Mouse (Mus musculus): ENCODE data around the gene Slc27a5. TPM values are rescaled to one million over a fixed set of nuclear protein-coding genes. Genes with fewer than 3 reads are reported as not detected.
A peak's percentile ranks its signal among the peaks of the same experiment; 100 is the strongest.

Gene Slc27a5
- polyA plus RNA-seq, 1 experiment from 2014 or later, result not detected

GRCm38 (mm10) chr7:13006011-13006410 lies 8.0 kb upstream of the Slc27a5 start:
- no peak overlapping the region for H3K9ac ChIP-seq (ENCODE audit: low read depth, low read length)
- no peak overlapping the region for H3K4me2 ChIP-seq
- peaks cover 14% of the 10 kb centered on the region for H3K27me3 ChIP-seq (ENCODE audit: control insufficient read depth, insufficient read depth, low read length)
- H3K4me3 ChIP-seq (ENCODE audit: low read depth, low read length), result no peak overlapping the region
- H3K4me1 ChIP-seq (ENCODE audit: control insufficient read depth, insufficient read depth, low read length), result peaks cover 13% of the 10 kb centered on the region; the same call in 1 of the 2 replicates
- ATAC-seq (replicated peaks; ENCODE audit: insufficient number of reproducible peaks, low FRiP score, low TSS enrichment), result no peak
- H3K36me3 ChIP-seq (ENCODE audit: control insufficient read depth, insufficient read depth, low read length), result no peaks in the 10 kb centered on the region
- H3K9me3 ChIP-seq (replicated peaks; ENCODE audit: control insufficient read depth, low read length), result no peaks in the 10 kb centered on the region
- H3K27ac ChIP-seq (ENCODE audit: low read depth, low read length), result no peak overlapping the region
- WGBS (ENCODE audit: insufficient replicate concordance), result 82% methylated on average over 17 of the region's 17 CpGs

GRCm38 (mm10) chr7:13003380-13003779 lies 5.4 kb upstream of the Slc27a5 start:
- Histone ChIP-seq H3K9ac (ENCODE audit: low read depth, low read length) (no peak overlapping the region), H3K27ac (ENCODE audit: low read depth, low read length) (no peak overlapping the region), H3K4me3 (ENCODE audit: low read depth, low read length) (no peak overlapping the region), H3K27me3 (ENCODE audit: control insufficient read depth, insufficient read depth, low read length) (peaks cover 14% of the 10 kb centered on the region), H3K4me1 (ENCODE audit: control insufficient read depth, insufficient read depth, low read length) (peaks cover 7% of the 10 kb centered on the region; the same call in 1 of the 2 replicates), H3K9me3 (replicated peaks; ENCODE audit: control insufficient read depth, low read length) (no peaks in the 10 kb centered on the region), H3K36me3 (ENCODE audit: control insufficient read depth, insufficient read depth, low read length) (no peaks in the 10 kb centered on the region), H3K4me2 (no peak overlapping the region)
- ATAC-seq (replicated peaks; ENCODE audit: insufficient number of reproducible peaks, low FRiP score, low TSS enrichment), result no peak
- 74% methylated on average over 5 of the region's 5 CpGs for WGBS (ENCODE audit: insufficient replicate concordance)

DNA sequence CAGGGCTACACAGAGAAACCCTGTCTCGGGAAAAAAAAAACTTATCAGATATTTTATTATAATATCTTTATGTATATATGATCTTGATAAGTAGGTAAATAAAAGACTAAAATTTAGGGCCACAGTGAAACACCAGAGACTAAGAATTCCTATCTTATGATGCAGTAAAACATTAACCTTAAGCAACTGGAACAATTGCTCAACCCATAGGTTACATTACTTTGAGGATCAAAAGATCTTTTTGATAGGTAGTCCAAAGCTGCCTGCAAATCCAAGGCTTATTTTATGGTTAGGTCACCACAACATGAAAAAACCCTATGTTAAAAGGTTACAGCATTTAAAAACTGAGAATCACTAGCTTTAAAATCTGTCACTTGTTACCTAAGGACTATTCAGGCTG lies 3.6 kb upstream of the Slc27a5 start:
- no peak for ATAC-seq (replicated peaks; ENCODE audit: insufficient number of reproducible peaks, low FRiP score, low TSS enrichment)
- Histone ChIP-seq H3K27ac (ENCODE audit: low read depth, low read length) (no peak overlapping the region), H3K9ac (ENCODE audit: low read depth, low read length) (no peak overlapping the region), H3K4me2 (no peak overlapping the region), H3K27me3 (ENCODE audit: control insufficient read depth, insufficient read depth, low read length) (no peaks in the 10 kb centered on the region), H3K4me1 (ENCODE audit: control insufficient read depth, insufficient read depth, low read length) (no peaks in the 10 kb centered on the region), H3K4me3 (ENCODE audit: low read depth, low read length) (no peak overlapping the region), H3K36me3 (ENCODE audit: control insufficient read depth, insufficient read depth, low read length) (no peaks in the 10 kb centered on the region), H3K9me3 (replicated peaks; ENCODE audit: control insufficient read depth, low read length) (no peaks in the 10 kb centered on the region)
- WGBS (ENCODE audit: insufficient replicate concordance), result 54% methylated on average over 1 of the region's 1 CpGs

GRCm38 (mm10) chr7:12998851-12999250 lies 859 bp upstream of the Slc27a5 start, which contains the start of gene Trim28:
Trim28 (plus strand) TSS chr7:12999114.
- 70% methylated on average over 3 of the region's 3 CpGs for WGBS (ENCODE audit: insufficient replicate concordance)
- no peaks in the 10 kb centered on the region for H3K4me1 ChIP-seq (ENCODE audit: control insufficient read depth, insufficient read depth, low read length)
- H3K36me3 ChIP-seq (ENCODE audit: control insufficient read depth, insufficient read depth, low read length), result no peaks in the 10 kb centered on the region
- H3K9ac ChIP-seq (ENCODE audit: low read depth, low read length), result no peak within 1 kb of the TSS
- no peak within 1 kb of the TSS for H3K4me2 ChIP-seq
- no peak within 1 kb of the TSS for H3K27ac ChIP-seq (ENCODE audit: low read depth, low read length)
- no peak for ATAC-seq (replicated peaks; ENCODE audit: insufficient number of reproducible peaks, low FRiP score, low TSS enrichment)
- no peaks in the 10 kb centered on the region for H3K9me3 ChIP-seq (replicated peaks; ENCODE audit: control insufficient read depth, low read length)
- H3K27me3 ChIP-seq (ENCODE audit: control insufficient read depth, insufficient read depth, low read length), result no peaks in the 10 kb centered on the region
- no peak within 1 kb of the TSS for H3K4me3 ChIP-seq (ENCODE audit: low read depth, low read length)

- H3K9ac ChIP-seq (ENCODE audit: low read depth, low read length), result no peak overlapping the region
- 68% methylated on average over 5 of the region's 5 CpGs for WGBS (ENCODE audit: insufficient replicate concordance)
- ATAC-seq (replicated peaks; ENCODE audit: insufficient number of reproducible peaks, low FRiP score, low TSS enrichment), result no peak
These were observed 762 bp downstream of the Slc27a5 start for GRCm38 (mm10) chr7:12997230-12997629.

GRCm38 (mm10) chr7:12995862-12996261 lies 2.1 kb downstream of the Slc27a5 start:
- no peaks in the 10 kb centered on the region for H3K4me1 ChIP-seq (ENCODE audit: control insufficient read depth, insufficient read depth, low read length)
- H3K4me2 ChIP-seq, result no peak overlapping the region
- H3K36me3 ChIP-seq (ENCODE audit: control insufficient read depth, insufficient read depth, low read length), result no peaks in the 10 kb centered on the region
- no peak for ATAC-seq (replicated peaks; ENCODE audit: insufficient number of reproducible peaks, low FRiP score, low TSS enrichment)
- H3K27ac ChIP-seq (ENCODE audit: low read depth, low read length), result no peak overlapping the region
- no peak overlapping the region for H3K9ac ChIP-seq (ENCODE audit: low read depth, low read length)
- no peaks in the 10 kb centered on the region for H3K27me3 ChIP-seq (ENCODE audit: control insufficient read depth, insufficient read depth, low read length)
- H3K4me3 ChIP-seq (ENCODE audit: low read depth, low read length), result no peak overlapping the region
- no peaks in the 10 kb centered on the region for H3K9me3 ChIP-seq (replicated peaks; ENCODE audit: control insufficient read depth, low read length)

More at GRCm38 (mm10) chr7:12997230-12997629, 762 bp downstream of the Slc27a5 start:
- no peak overlapping the region for H3K27ac ChIP-seq (ENCODE audit: low read depth, low read length)
- no peaks in the 10 kb centered on the region for H3K36me3 ChIP-seq (ENCODE audit: control insufficient read depth, insufficient read depth, low read length)
- no peaks in the 10 kb centered on the region for H3K4me1 ChIP-seq (ENCODE audit: control insufficient read depth, insufficient read depth, low read length)
- H3K27me3 ChIP-seq (ENCODE audit: control insufficient read depth, insufficient read depth, low read length), result no peaks in the 10 kb centered on the region
- no peak overlapping the region for H3K4me2 ChIP-seq
- no peaks in the 10 kb centered on the region for H3K9me3 ChIP-seq (replicated peaks; ENCODE audit: control insufficient read depth, low read length)
- H3K4me3 ChIP-seq (ENCODE audit: low read depth, low read length), result no peak overlapping the region

GRCm38 (mm10) chr7:12993148-12993547 lies 4.8 kb downstream of the Slc27a5 start:
- Histone ChIP-seq H3K27me3 (ENCODE audit: control insufficient read depth, insufficient read depth, low read length) (no peaks in the 10 kb centered on the region), H3K27ac (ENCODE audit: low read depth, low read length) (no peak overlapping the region), H3K36me3 (ENCODE audit: control insufficient read depth, insufficient read depth, low read length) (no peaks in the 10 kb centered on the region), H3K9ac (ENCODE audit: low read depth, low read length) (no peak overlapping the region), H3K4me2 (no peak overlapping the region), H3K4me3 (ENCODE audit: low read depth, low read length) (no peak overlapping the region), H3K9me3 (replicated peaks; ENCODE audit: control insufficient read depth, low read length) (no peaks in the 10 kb centered on the region), H3K4me1 (ENCODE audit: control insufficient read depth, insufficient read depth, low read length) (no peaks in the 10 kb centered on the region)
- no peak for ATAC-seq (replicated peaks; ENCODE audit: insufficient number of reproducible peaks, low FRiP score, low TSS enrichment)
- WGBS (ENCODE audit: insufficient replicate concordance), result 84% methylated on average over 10 of the region's 10 CpGs

- Histone ChIP-seq H3K27ac (ENCODE audit: low read depth, low read length) (no peak overlapping the region), H3K4me2 (no peak overlapping the region), H3K4me1 (ENCODE audit: control insufficient read depth, insufficient read depth, low read length) (no peaks in the 10 kb centered on the region), H3K27me3 (ENCODE audit: control insufficient read depth, insufficient read depth, low read length) (no peaks in the 10 kb centered on the region), H3K9ac (ENCODE audit: low read depth, low read length) (no peak overlapping the region), H3K36me3 (ENCODE audit: control insufficient read depth, insufficient read depth, low read length) (no peaks in the 10 kb centered on the region), H3K9me3 (replicated peaks; ENCODE audit: control insufficient read depth, low read length) (no peaks in the 10 kb centered on the region), H3K4me3 (ENCODE audit: low read depth, low read length) (no peak overlapping the region)
- 7% methylated on average over 3 of the region's 3 CpGs for WGBS (ENCODE audit: insufficient replicate concordance)
- ATAC-seq (replicated peaks; ENCODE audit: insufficient number of reproducible peaks, low FRiP score, low TSS enrichment), result no peak
These were observed 5.8 kb downstream of the Slc27a5 start for GRCm38 (mm10) chr7:12992222-12992621.

GRCm38 (mm10) chr7:12987409-12988189 lies 10.4 kb downstream of the Slc27a5 start:
- Histone ChIP-seq H3K9ac (ENCODE audit: low read depth, low read length) (no peak overlapping the region), H3K27ac (ENCODE audit: low read depth, low read length) (no peak overlapping the region), H3K4me1 (ENCODE audit: control insufficient read depth, insufficient read depth, low read length) (no peaks in the 10 kb centered on the region), H3K4me2 (no peak overlapping the region), H3K27me3 (ENCODE audit: control insufficient read depth, insufficient read depth, low read length) (no peaks in the 10 kb centered on the region), H3K9me3 (replicated peaks; ENCODE audit: control insufficient read depth, low read length) (no peaks in the 10 kb centered on the region), H3K4me3 (ENCODE audit: low read depth, low read length) (no peak overlapping the region), H3K36me3 (ENCODE audit: control insufficient read depth, insufficient read depth, low read length) (no peaks in the 10 kb centered on the region; the same call in 1 of the 2 replicates)
- ATAC-seq (replicated peaks; ENCODE audit: insufficient number of reproducible peaks, low FRiP score, low TSS enrichment), result peak; percentile 72
- WGBS (ENCODE audit: insufficient replicate concordance), result 77% methylated on average over 8 of the region's 8 CpGs

All from heart, embryonic 11.5 days (tissue).